Mouse (Mus musculus) heart, postnatal 36 days (tissue): ENCODE measurements at regions not wholly inside any gene's neighbourhood (a gene's known extent, or its start where the extent isn't known, plus 50 kb on each side); places are given as distances from the start of the nearest gene placed in this dataset.

Experiments used
- DNase-seq, 2 experiments: peaks; one replicate each; pipeline ENCODE4 v3.0.0; 2021 to 2022
- intact Hi-C: fragments of 180-260 bp; cut with DNase I; formaldehyde crosslinking; loops from one replicate; pipeline ENCODE4 v1.15.1; 2025

- intact Hi-C loops = no loop called here
- no peak for DNase-seq
Measured at GRCm38 (mm10) chr9:101563196-101563595, 298.4 kb upstream of the 9630041A04Rik start.

- DNase-seq = no peak
- intact Hi-C loops = no loop called here
Measured at GRCm38 (mm10) chr9:101559366-101559765, 302.3 kb upstream of the 9630041A04Rik start.

GRCm38 (mm10) chr9:101555011-101555673 is 303.5 kb upstream of the Ppp2r3a start:
- intact Hi-C loops = no loop called here
- no peak for DNase-seq

- intact Hi-C loops = no loop called here
- no peak for DNase-seq
Measured at GRCm38 (mm10) chr9:101552789-101553188, 301.2 kb upstream of the Ppp2r3a start.

GRCm38 (mm10) chr9:101551256-101551655 is 299.7 kb upstream of the Ppp2r3a start:
- no peak for DNase-seq

GRCm38 (mm10) chr9:101546213-101546832 is 294.7 kb upstream of the Ppp2r3a start:
- intact Hi-C loops = no loop called here
- no peak for DNase-seq

More at GRCm38 (mm10) chr9:101551256-101551655, 299.7 kb upstream of the Ppp2r3a start:
- intact Hi-C loops = no loop called here

- peak in 1 of 2 experiments; percentile 2 for DNase-seq
- intact Hi-C loops = loop anchor here (5.0 kb wide), 1 partner anchor 201 kb away; no protein-coding TSS in a partner anchor
Measured at GRCm38 (mm10) chr9:101518137-101518536, 266.5 kb upstream of the Ppp2r3a start.

GRCm38 (mm10) chr9:101510807-101511206 is 259.2 kb upstream of the Ppp2r3a start:
- no peak for DNase-seq
- intact Hi-C loops = no loop called here

- DNase-seq = no peak
- intact Hi-C loops = no loop called here
Measured at GRCm38 (mm10) chr9:101509196-101509595, 257.6 kb upstream of the Ppp2r3a start.

GRCm38 (mm10) chr9:101507023-101507690 is 255.6 kb upstream of the Ppp2r3a start:
- DNase-seq = no peak
- intact Hi-C loops = no loop called here

- intact Hi-C loops = no loop called here
- no peak for DNase-seq
Measured at GRCm38 (mm10) chr9:101501706-101502465, 250.3 kb upstream of the Ppp2r3a start.

GRCm38 (mm10) chr9:101501036-101501435 is 249.4 kb upstream of the Ppp2r3a start:
- DNase-seq = no peak

GRCm38 (mm10) chr9:101498721-101499120 is 247.1 kb upstream of the Ppp2r3a start:
- DNase-seq = no peak
- intact Hi-C loops = no loop called here

More at GRCm38 (mm10) chr9:101501036-101501435, 249.4 kb upstream of the Ppp2r3a start:
- intact Hi-C loops = no loop called here

GRCm38 (mm10) chr9:101495768-101496167 is 244.2 kb upstream of the Ppp2r3a start:
- intact Hi-C loops = no loop called here
- DNase-seq = no peak

- no peak for DNase-seq
- intact Hi-C loops = no loop called here
Measured at GRCm38 (mm10) chr9:101489013-101489412, 237.4 kb upstream of the Ppp2r3a start.

- intact Hi-C loops = no loop called here
- DNase-seq = no peak
Measured at GRCm38 (mm10) chr9:101476223-101476622, 224.6 kb upstream of the Ppp2r3a start.

GRCm38 (mm10) chr9:101473074-101473461 is 221.5 kb upstream of the Ppp2r3a start:
- intact Hi-C loops = no loop called here
- no peak for DNase-seq

- DNase-seq = peak in 1 of 2 experiments; percentile 3
- intact Hi-C loops = no loop called here
Measured at GRCm38 (mm10) chr9:101472101-101473073, 220.8 kb upstream of the Ppp2r3a start.

GRCm38 (mm10) chr9:101471665-101472064 is 220.1 kb upstream of the Ppp2r3a start:
- no peak for DNase-seq
- intact Hi-C loops = no loop called here

- intact Hi-C loops = no loop called here
Measured at GRCm38 (mm10) chr9:101469756-101470155, 218.2 kb upstream of the Ppp2r3a start.

More at GRCm38 (mm10) chr9:101469756-101470155, 218.2 kb upstream of the Ppp2r3a start:
- DNase-seq = no peak
